Mouse (Mus musculus): Measurements from ENCODE around the gene Strbp. TPM values are rescaled to one million over a fixed set of nuclear protein-coding genes. Genes with fewer than 3 reads are reported as not detected.

Strbp gene
- polyA plus RNA-seq, 1 experiment = 73.4 TPM

DNA sequence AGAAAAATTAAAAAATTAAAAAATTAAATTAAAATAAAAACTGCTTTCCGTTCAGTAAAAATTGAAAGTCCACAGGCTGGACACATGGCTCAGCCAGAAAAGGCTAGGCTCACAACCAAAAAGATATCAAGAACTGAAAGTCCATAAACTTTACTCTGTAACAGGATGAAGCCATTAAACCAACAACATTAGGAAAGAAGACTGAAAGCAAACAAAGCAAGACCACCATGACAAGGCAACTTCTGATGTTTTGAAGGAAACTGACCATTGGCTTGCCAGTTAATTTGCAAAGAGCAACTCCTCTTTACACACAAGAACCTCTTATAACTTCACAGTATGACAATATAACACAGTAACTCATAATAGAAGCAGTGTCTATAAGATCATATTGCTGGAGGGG, 54.7 kb downstream of the Strbp start:
- H3K4me1 ChIP-seq (ENCODE audit: control insufficient read depth, insufficient read depth, low read length) = peaks cover 1% of the 10 kb centered on the region; the same call in 1 of the 2 replicates
- no peak overlapping the region for H3K27ac ChIP-seq (ENCODE audit: insufficient read depth, low read length)
- no peak overlapping the region for H3K4me3 ChIP-seq (ENCODE audit: insufficient read depth, low read length)
- TF ChIP-seq POLR2A (IDR thresholded peaks at IDR 0.05; ENCODE audit: extremely low read depth, insufficient read depth, low read length) (no peak), CTCF (IDR thresholded peaks at IDR 0.05; ENCODE audit: extremely low read depth, insufficient read depth, low read length) (no peak)

DNA sequence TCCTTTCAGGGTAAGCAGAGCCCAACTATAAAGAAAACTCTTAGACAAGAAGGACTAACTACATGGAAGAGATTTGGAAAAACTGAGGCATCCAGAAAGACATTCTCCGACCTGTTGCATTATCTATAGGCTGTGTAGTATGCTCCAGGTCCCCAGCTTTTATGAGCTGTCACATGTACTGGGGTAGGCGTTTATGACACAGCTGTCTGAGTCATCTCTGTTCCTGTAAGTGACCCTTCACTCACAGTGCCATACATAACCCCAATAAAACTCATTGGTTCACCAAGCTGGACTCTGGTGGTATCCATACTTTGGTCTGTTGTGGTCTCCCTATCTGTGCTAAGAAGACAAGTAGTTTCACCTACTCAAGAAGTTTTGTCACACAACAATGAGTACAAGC, 80.3 kb downstream of the Strbp start:
- no peak overlapping the region for H3K4me3 ChIP-seq (ENCODE audit: insufficient read depth, low read length)
- TF ChIP-seq POLR2A (IDR thresholded peaks at IDR 0.05; ENCODE audit: extremely low read depth, insufficient read depth, low read length) (no peak), CTCF (IDR thresholded peaks at IDR 0.05; ENCODE audit: extremely low read depth, insufficient read depth, low read length) (no peak)
- H3K4me1 ChIP-seq (ENCODE audit: control insufficient read depth, insufficient read depth, low read length) = no peaks in the 10 kb centered on the region
- no peak overlapping the region for H3K27ac ChIP-seq (ENCODE audit: insufficient read depth, low read length)

DNA sequence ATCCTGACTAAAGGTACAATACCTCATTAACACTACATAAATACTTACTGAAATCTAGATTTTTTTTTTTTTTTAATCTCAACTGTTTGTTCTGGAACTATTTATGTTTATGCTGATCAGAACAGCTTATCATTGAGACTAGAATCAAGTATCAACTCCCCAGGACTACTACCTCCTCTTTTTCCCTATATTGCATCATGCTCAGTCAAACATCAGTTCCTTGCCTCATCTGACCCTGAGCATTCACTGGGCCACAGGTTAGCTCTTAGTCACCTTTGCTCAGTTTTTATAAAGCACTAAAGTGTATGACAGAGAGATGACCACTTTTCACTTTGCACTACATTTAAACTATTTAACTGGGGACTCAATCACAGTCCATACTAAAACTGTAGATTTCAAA, 115.7 kb downstream of the Strbp start:
- TF ChIP-seq POLR2A (IDR thresholded peaks at IDR 0.05; ENCODE audit: extremely low read depth, insufficient read depth, low read length) = no peak
- no peak for TF ChIP-seq CTCF (IDR thresholded peaks at IDR 0.05; ENCODE audit: extremely low read depth, insufficient read depth, low read length)
- no peaks in the 10 kb centered on the region; the same call in 1 of the 2 replicates for H3K4me1 ChIP-seq (ENCODE audit: control insufficient read depth, insufficient read depth, low read length)
- H3K4me3 ChIP-seq (ENCODE audit: insufficient read depth, low read length) = no peak overlapping the region
- no peak overlapping the region for H3K27ac ChIP-seq (ENCODE audit: insufficient read depth, low read length)

DNA sequence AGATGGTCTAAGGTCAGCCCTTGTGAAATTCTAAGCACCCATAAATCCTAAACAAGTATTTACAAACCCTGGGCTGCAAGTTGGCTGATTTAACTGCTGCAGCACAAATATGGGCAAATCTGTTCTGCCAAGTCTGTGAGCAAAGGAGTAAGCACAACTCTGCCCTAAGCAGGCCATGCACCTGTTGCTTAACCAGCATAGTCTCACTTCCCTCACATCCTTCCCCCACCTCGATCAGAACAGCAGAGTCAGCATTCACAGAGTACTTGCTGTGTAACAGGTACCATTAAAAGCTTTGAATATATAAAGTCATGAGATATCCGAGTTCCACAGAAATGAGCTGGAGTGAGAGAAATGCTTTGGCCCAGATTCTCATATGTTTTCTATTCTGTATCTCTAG, 125.5 kb downstream of the Strbp start:
- TF ChIP-seq POLR2A (IDR thresholded peaks at IDR 0.05; ENCODE audit: extremely low read depth, insufficient read depth, low read length) = no peak
- no peak for TF ChIP-seq CTCF (IDR thresholded peaks at IDR 0.05; ENCODE audit: extremely low read depth, insufficient read depth, low read length)
- Histone ChIP-seq H3K4me1 (ENCODE audit: control insufficient read depth, insufficient read depth, low read length) (peaks cover 16% of the 10 kb centered on the region), H3K27ac (ENCODE audit: insufficient read depth, low read length) (no peak overlapping the region), H3K4me3 (ENCODE audit: insufficient read depth, low read length) (no peak overlapping the region)

DNA sequence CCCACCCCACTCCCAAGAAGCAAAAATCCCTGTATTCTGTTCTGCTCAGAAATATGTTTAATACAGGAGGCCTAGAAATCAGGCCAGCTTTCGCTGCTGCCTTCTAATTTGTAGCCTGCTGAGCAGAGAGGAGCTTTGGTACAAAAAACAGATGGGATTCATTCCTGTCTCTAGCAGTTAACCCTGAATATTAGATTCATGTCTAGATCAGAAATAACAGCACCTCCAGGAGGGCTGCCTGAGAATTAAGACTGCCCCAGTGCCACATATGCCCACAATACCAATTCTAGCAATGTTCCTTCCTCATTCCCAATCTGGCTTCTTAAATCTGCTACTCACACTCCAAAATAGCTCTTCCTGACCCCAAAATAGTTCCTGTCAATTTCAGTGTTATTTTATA, 127.0 kb downstream of the Strbp start:
- Histone ChIP-seq H3K4me3 (ENCODE audit: insufficient read depth, low read length) (no peak overlapping the region), H3K27ac (ENCODE audit: insufficient read depth, low read length) (no peak overlapping the region), H3K4me1 (ENCODE audit: control insufficient read depth, insufficient read depth, low read length) (peaks cover 16% of the 10 kb centered on the region)
- TF ChIP-seq CTCF (IDR thresholded peaks at IDR 0.05; ENCODE audit: extremely low read depth, insufficient read depth, low read length) = no peak
- no peak for TF ChIP-seq POLR2A (IDR thresholded peaks at IDR 0.05; ENCODE audit: extremely low read depth, insufficient read depth, low read length)

GRCm38 (mm10) chr2:37572141-37572540, 131.5 kb downstream of the Strbp start:
- H3K4me3 ChIP-seq (ENCODE audit: insufficient read depth, low read length) = no peak overlapping the region
- TF ChIP-seq POLR2A (IDR thresholded peaks at IDR 0.05; ENCODE audit: extremely low read depth, insufficient read depth, low read length) (no peak), CTCF (IDR thresholded peaks at IDR 0.05; ENCODE audit: extremely low read depth, insufficient read depth, low read length) (no peak)
- H3K4me1 ChIP-seq (ENCODE audit: control insufficient read depth, insufficient read depth, low read length) = peaks cover 12% of the 10 kb centered on the region
- H3K27ac ChIP-seq (ENCODE audit: insufficient read depth, low read length) = no peak overlapping the region

DNA sequence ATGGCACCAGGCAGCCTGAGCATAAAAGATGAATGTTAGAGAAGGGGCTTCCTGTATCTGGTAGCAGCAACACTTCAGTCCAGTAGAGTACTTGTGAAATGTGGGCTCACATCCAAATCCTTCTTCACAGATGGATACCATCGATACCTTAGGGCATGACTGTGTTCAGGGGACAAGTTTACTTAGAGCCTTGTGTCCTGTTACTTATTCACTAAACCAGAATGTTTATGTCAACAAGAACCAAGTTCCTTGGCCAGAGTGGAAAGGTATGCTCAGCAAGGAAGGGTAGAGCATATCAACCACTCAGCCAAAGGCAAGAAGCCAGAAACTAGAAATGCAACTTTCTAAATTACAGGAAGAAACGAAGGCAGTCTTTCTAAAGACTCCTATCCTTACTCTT, 133.0 kb downstream of the Strbp start:
- Histone ChIP-seq H3K27ac (ENCODE audit: insufficient read depth, low read length) (no peak overlapping the region), H3K4me3 (ENCODE audit: insufficient read depth, low read length) (no peak overlapping the region), H3K4me1 (ENCODE audit: control insufficient read depth, insufficient read depth, low read length) (peaks cover 7% of the 10 kb centered on the region)
- TF ChIP-seq POLR2A (IDR thresholded peaks at IDR 0.05; ENCODE audit: extremely low read depth, insufficient read depth, low read length) (no peak), CTCF (IDR thresholded peaks at IDR 0.05; ENCODE audit: extremely low read depth, insufficient read depth, low read length) (no peak)

DNA sequence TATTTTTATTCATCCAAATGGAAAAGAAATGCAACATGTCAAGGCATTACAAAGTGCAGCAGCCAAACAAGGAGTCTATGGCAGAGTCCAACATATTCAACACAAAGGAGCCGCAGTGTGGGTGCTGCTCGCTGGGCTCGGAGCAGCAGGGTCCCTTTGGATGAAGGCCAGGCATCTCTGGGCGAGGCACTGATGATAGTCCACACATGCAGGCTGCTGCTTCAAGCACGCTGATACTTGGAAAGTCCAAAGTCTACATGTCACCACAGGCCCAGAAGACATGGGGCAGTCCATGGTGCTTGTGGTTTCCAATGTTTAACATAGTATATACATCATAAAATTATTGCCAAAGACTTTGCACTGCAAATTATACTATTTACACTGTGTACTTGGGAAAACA, 133.8 kb downstream of the Strbp start:
- Histone ChIP-seq H3K4me1 (ENCODE audit: control insufficient read depth, insufficient read depth, low read length) (peaks cover 3% of the 10 kb centered on the region), H3K4me3 (ENCODE audit: insufficient read depth, low read length) (no peak overlapping the region), H3K27ac (ENCODE audit: insufficient read depth, low read length) (no peak overlapping the region)
- TF ChIP-seq POLR2A (IDR thresholded peaks at IDR 0.05; ENCODE audit: extremely low read depth, insufficient read depth, low read length) (no peak), CTCF (IDR thresholded peaks at IDR 0.05; ENCODE audit: extremely low read depth, insufficient read depth, low read length) (no peak)

GRCm38 (mm10) chr2:37566035-37566434, 137.6 kb downstream of the Strbp start:
- no peak for TF ChIP-seq POLR2A (IDR thresholded peaks at IDR 0.05; ENCODE audit: extremely low read depth, insufficient read depth, low read length)
- TF ChIP-seq CTCF (IDR thresholded peaks at IDR 0.05; ENCODE audit: extremely low read depth, insufficient read depth, low read length) = no peak
- no peak overlapping the region for H3K27ac ChIP-seq (ENCODE audit: insufficient read depth, low read length)
- no peak overlapping the region for H3K4me3 ChIP-seq (ENCODE audit: insufficient read depth, low read length)
- H3K4me1 ChIP-seq (ENCODE audit: control insufficient read depth, insufficient read depth, low read length) = peaks cover 3% of the 10 kb centered on the region; the same call in 1 of the 2 replicates

DNA sequence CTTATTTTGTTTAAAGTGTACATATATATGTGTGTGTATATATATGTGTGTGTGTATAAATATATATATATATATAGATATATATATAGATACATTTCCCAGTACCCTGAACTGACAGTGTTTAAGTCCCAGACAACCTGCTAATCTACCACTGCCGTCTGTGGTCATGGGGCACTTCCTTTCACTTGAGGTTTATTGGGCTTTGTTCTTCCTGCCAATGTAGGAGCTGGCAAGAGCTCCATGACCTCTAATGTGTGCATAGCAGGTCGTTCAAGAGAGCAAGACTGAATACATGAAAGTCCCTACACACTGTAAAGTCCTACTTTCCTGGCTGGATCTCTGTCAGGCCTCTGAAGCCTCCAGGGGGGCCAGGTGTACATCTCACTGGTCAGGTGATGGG, 138.1 kb downstream of the Strbp start:
- H3K4me1 ChIP-seq (ENCODE audit: control insufficient read depth, insufficient read depth, low read length) = peaks cover 3% of the 10 kb centered on the region; the same call in 1 of the 2 replicates

More for the DNA sequence above, 138.1 kb downstream of the Strbp start:
- no peak overlapping the region for H3K27ac ChIP-seq (ENCODE audit: insufficient read depth, low read length)
- TF ChIP-seq POLR2A (IDR thresholded peaks at IDR 0.05; ENCODE audit: extremely low read depth, insufficient read depth, low read length) (no peak), CTCF (IDR thresholded peaks at IDR 0.05; ENCODE audit: extremely low read depth, insufficient read depth, low read length) (no peak)
- H3K4me3 ChIP-seq (ENCODE audit: insufficient read depth, low read length) = no peak overlapping the region
